Mouse (Mus musculus) large intestine, adult 2 months (tissue): ENCODE measurements at regions not wholly inside any gene's neighbourhood (a gene's known extent, or its start where the extent isn't known, plus 50 kb on each side); places are given as distances from the start of the nearest gene placed in this dataset.
"Not testable (repeated sequence)": the region's sequence is repeated elsewhere in the genome, so short reads cannot be mapped to it uniquely, and the experiment has no call there.

Experiments used
- DNase-seq: peaks from one replicate; pipeline ENCODE4 v3.0.0-alpha.2; 2012; ENCODE audit warnings: low read depth, low spot score
- WGBS: fragments of 180-500 bp; shearing (Covaris S2); methylation state at CpG from one replicate; pipeline ENCODE4 v1.1.7; 2018; 5-methylcytosine and 5-hydroxymethylcytosine counted together

DNA sequence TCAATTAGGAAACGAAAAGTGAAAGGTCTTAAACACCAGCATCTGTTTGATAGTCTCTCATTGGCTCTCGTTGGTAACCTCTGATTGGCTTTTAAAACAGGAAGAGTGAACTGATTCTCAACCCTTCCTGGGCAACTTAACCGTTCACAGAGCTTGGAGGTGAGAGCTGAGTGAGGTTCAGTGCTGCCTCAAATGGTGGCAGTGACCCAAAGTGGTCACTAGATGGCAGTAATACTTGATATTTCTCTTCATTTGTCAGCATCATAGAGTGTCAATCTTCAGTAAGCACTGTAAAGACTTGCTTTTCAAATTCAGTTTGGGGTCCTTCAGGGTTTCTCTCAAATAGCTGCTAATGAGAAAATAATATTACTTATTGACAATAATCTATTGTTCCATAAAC is 321.8 kb upstream of the Gdi2 start:
- peak; percentile 1 for DNase-seq
- WGBS: 26% methylated on average over 3 of the region's 3 CpGs

DNA sequence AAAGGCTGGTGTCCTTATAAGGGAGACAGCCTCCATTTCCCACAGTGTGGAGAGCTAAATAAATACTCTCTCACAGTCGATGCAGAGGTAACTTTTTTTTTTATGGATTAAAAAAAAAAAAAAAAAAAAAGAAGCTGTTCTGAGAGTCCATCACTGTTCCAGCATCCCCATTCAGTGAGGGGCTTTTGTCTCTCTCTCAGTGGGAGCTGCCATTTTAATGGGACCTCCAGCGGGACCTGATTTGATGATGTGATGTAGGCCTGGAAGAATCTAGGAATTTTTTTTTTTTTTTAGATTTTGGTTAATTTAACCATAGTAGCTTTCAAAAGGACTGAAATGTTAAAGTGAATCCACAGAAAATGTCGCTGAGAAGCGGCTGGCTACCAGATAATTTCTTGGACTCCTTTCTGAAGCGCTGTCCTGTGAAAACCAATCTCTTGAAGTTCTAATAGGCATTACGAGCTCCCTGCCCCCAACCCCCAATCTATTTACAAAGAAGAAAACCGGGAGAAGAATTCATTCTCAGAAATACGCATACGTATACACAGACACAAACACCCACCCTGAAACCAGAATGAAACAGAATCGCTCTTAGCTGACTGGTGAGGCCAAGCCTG is 316.8 kb upstream of the Gdi2 start:
- 79% methylated on average over 10 of the region's 10 CpGs for WGBS
- DNase-seq: not testable (repeated sequence)

DNA sequence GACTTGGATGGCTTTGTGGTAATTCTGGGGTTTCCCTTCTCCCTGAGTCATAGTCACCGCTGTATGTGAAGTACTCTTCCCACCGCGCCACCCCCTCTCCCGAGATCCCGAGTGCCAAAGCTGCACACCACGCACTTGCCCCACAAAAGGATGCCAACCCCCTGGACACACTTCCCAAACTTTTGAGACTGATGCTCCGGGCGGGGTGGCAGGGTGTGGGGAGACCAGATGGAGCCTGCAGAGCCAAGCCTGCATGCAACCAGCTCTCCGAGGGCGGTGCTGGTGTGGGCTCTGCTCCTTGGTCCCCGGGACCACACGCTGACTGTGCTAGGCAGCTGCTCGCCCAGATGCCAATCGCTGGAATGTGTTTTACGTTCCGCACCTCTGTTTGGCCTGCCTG is 316.2 kb upstream of the Gdi2 start:
- no peak for DNase-seq
- 79% methylated on average over 16 of the region's 16 CpGs for WGBS

DNA sequence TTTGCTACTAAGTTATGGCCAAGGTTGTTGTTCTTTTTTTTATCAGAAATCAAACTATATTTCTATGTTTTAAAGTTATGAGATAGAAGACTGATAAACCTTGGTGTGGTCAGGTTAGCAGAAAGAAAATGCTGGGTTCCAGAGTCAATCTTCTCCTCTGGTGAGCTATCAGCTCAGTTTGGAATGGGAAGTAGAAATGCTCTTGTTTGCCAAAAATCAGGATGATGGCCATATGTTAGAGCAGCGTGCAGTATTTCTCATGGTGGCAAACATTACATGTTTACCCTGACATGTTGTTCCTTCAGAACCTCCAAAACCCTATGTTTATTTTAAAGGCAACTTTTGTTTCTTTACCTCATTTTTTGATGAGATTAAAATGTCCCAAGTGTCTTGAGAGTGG is 279.5 kb upstream of the Gdi2 start:
- no peak for DNase-seq
- 30% methylated on average over 1 of the region's 1 CpGs for WGBS

DNA sequence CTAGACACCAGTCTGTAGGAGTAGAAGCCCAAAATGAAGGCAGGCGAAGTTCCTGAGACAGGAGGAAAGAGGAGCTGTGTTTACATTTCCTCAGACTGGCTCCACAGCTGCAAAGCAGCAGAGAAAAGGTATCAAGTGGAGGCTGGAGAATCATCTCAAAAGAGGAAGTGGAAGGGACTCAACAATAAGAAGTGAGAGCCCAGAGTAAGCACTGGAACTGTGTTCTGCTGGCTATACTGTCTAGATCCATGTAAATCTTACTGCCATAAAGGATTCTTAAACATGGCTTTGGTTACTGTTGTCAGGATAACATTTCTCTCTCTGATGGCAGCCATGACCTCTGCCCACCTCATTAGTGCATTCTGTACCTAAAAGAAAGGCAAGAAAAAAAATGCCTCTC is 261.7 kb upstream of the Gdi2 start:
- DNase-seq: not testable (repeated sequence)
- 29% methylated on average over 1 of the region's 1 CpGs for WGBS
